Mouse (Mus musculus): Measurements from ENCODE around the gene Clasp1.

DNA sequence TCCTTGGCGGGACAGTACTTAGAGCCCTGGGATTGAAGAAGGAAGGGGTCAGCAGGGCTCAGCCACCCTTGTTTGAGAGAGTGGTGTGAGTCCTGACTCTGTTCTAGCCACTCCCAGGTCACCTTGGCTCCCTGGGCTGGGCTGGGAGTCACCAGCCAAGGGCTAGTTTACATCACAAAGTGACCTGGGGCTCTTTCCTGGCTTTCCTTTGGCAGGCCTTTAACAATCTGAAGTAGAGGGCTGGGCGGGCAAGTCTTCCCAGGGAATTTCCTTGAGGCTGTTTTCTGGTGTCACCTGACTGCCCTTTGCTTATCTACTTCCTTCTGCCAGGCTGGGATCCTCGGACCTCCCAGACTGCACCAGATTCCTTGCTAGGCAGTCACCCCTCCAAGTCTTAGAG, 259.2 kb downstream of the Clasp1 start:
- TF ChIP-seq CTCF (IDR thresholded peaks at IDR 0.05; ENCODE audit: insufficient read depth, low read length) (no peak), POLR2A (IDR thresholded peaks at IDR 0.05; ENCODE audit: borderline replicate concordance, extremely low read depth, low read depth, low read length) (no peak)

All from lung, adult 2 months (tissue).